Mouse (Mus musculus): Measurements from ENCODE around the gene Olfr95. TPM values are rescaled to one million over a fixed set of nuclear protein-coding genes. Genes with fewer than 3 reads are reported as not detected.
"Not testable (repeated sequence)": the region's sequence is repeated elsewhere in the genome, so short reads cannot be mapped to it uniquely, and the experiment has no call there.

Gene Olfr95
- not detected for total RNA-seq (2022)

GRCm38 (mm10) chr17:37213018-37213417, at the start of gene Olfr95:
Gene Olfr95, minus strand, starts transcription at chr17:37213118.
- DNase-seq (ENCODE audit: low spot score in 2 of 2): no peak

- DNase-seq (ENCODE audit: low spot score in 2 of 2): no peak
Measured at GRCm38 (mm10) chr17:37250544-37250943, 37.6 kb upstream of the Olfr95 start.

GRCm38 (mm10) chr17:37249460-37249859, 36.5 kb upstream of the Olfr95 start:
- DNase-seq (ENCODE audit: low spot score in 2 of 2): no peak

GRCm38 (mm10) chr17:37246715-37247114, 33.8 kb upstream of the Olfr95 start:
- DNase-seq (ENCODE audit: low spot score in 2 of 2): no peak

GRCm38 (mm10) chr17:37242198-37242597, 29.3 kb upstream of the Olfr95 start:
- no peak for DNase-seq (ENCODE audit: low spot score in 2 of 2)

GRCm38 (mm10) chr17:37237230-37237629, 24.3 kb upstream of the Olfr95 start, which contains the start of gene Olfr97:
Gene Olfr97, minus strand, starts transcription at chr17:37237330.
- not testable (repeated sequence) for DNase-seq (ENCODE audit: low spot score in 2 of 2)

GRCm38 (mm10) chr17:37221879-37222278, 9.0 kb upstream of the Olfr95 start:
- no peak for DNase-seq (ENCODE audit: low spot score in 2 of 2)

GRCm38 (mm10) chr17:37219846-37220245, 6.9 kb upstream of the Olfr95 start, which contains the start of gene Olfr96:
Gene Olfr96, plus strand, starts transcription at chr17:37220146.
- no peak for DNase-seq (ENCODE audit: low spot score in 2 of 2)

GRCm38 (mm10) chr17:37218486-37218885, 5.6 kb upstream of the Olfr95 start:
- peak; percentile 20 to 33 for DNase-seq (ENCODE audit: low spot score in 2 of 2)

GRCm38 (mm10) chr17:37210884-37211768, 1.8 kb downstream of the Olfr95 start:
- no peak for DNase-seq (ENCODE audit: low spot score in 2 of 2)

GRCm38 (mm10) chr17:37203917-37204236, 9.0 kb downstream of the Olfr95 start:
- no peak for DNase-seq (ENCODE audit: low spot score in 2 of 2)

- DNase-seq (ENCODE audit: low spot score in 2 of 2): peak; percentile 50 to 53
Measured at GRCm38 (mm10) chr17:37203206-37203916, 9.6 kb downstream of the Olfr95 start.

GRCm38 (mm10) chr17:37200894-37201293, 12.0 kb downstream of the Olfr95 start, which contains the start of gene Olfr94:
Gene Olfr94, minus strand, starts transcription at chr17:37200994.
- no peak for DNase-seq (ENCODE audit: low spot score in 2 of 2)

- no peak for DNase-seq (ENCODE audit: low spot score in 2 of 2)
Measured at GRCm38 (mm10) chr17:37196845-37197724, 15.8 kb downstream of the Olfr95 start.

- no peak for DNase-seq (ENCODE audit: low spot score in 2 of 2)
Measured at GRCm38 (mm10) chr17:37194782-37195181, 18.1 kb downstream of the Olfr95 start.

- no peak for DNase-seq (ENCODE audit: low spot score in 2 of 2)
Measured at GRCm38 (mm10) chr17:37193656-37194055, 19.3 kb downstream of the Olfr95 start, which contains the start of gene Ubd. Gene Ubd, plus strand, starts transcription at chr17:37193892.

GRCm38 (mm10) chr17:37193032-37193431, 19.9 kb downstream of the Olfr95 start:
- DNase-seq (ENCODE audit: low spot score in 2 of 2): no peak

GRCm38 (mm10) chr17:37190711-37191110, 22.2 kb downstream of the Olfr95 start:
- DNase-seq (ENCODE audit: low spot score in 2 of 2): no peak

GRCm38 (mm10) chr17:37185474-37185873, 27.4 kb downstream of the Olfr95 start:
- no peak for DNase-seq (ENCODE audit: low spot score in 2 of 2)

GRCm38 (mm10) chr17:37161394-37161793, 51.5 kb downstream of the Olfr95 start, which contains the start of gene Olfr93:
Gene Olfr93, minus strand, starts transcription at chr17:37161494.
- DNase-seq (ENCODE audit: low spot score in 2 of 2): no peak

All from gastrocnemius, adult 8-10 months (tissue).